Mouse (Mus musculus): ENCODE data around the gene 1700074P13Rik.
A peak's percentile ranks its signal among the peaks of the same experiment; 100 is the strongest.
"Not testable (repeated sequence)": the region's sequence is repeated elsewhere in the genome, so short reads cannot be mapped to it uniquely, and the experiment has no call there.

The 1700074P13Rik gene

DNA sequence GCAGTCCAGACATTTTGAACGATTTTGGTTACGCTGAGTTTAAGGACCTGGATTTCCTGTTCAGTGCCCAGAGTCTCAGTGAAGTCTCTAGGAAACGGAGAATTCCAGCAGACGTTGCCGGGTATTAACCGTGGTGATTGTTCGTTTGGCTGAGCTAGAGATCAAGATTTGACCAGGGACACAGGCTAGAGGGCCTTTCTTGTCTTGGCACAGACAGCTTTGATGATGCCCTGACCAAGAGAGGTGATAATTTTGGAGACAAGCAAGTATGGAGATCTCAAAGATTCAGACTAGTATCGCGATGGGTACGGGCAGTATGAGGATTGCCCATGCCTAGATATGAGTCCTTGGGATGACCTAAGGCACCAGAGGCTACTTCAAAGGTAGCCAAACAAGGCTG is at the start of gene 1700074P13Rik:
1700074P13Rik (minus strand) TSS at position 101 of the 400 bp plus-strand sequence.
- DNase-seq (ENCODE audit: low read depth, low spot score), result no peak

DNA sequence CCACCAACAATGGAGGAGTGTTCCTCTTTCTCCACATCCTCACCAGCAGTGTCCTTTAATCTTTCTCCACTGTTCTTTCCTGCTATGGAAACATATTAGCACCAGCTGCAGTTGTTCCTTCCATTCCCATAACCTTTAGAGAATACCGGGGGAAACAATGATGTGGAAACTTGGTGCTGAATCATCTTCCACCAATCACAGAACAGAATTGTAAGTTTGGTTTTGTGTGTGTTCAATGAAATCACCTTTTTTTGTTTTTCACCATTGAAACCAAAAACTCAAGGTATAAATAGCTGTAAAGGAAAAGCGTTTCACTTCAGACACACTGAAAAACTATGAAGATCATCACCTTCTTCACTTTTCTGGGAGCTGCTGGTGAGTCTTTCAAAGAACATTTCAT is 24.1 kb upstream of the 1700074P13Rik start, which contains the start of gene 1810009J06Rik:
1810009J06Rik (plus strand) TSS at position 301 of the 400 bp plus-strand sequence.
- DNase-seq (ENCODE audit: low read depth, low spot score), result not testable (repeated sequence)

DNA sequence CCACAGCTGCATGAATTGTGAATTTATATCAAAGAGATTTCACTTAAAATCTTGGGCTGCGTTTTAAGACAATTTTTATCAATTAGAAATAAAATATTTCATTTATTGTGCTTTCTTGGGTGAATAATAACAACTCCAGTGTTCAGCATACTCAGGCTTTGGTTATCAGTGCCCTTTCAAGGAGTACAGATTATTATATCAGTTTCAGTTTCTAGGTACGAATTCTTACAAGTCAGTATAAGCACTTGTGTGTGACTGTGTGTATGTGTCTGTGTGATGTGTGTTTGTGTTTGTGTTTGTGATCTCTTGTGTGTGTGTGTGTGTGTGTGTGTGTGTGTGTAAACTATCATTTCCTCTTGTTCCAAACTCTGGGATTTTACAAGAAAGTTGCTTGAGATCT is 13.4 kb upstream of the 1700074P13Rik start:
- no peak for DNase-seq (ENCODE audit: low read depth, low spot score)

DNA sequence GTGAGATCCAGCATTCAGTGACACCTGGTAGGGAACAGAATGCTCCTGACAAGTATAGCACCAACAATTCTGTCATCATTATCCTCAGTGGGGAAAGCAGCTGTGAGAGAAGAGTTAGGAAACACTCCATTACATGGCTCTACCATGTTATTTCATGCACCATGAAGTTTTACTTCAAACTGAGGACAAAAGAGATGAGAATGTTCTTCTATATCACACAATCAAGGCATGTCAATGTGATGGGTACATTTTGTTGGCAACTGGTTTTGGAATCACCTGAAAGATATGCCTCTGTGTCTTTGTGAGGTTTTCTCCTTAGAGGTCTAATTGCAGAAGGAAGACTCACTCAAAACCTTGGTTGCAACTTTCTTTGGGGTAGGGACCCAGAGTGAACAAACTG is 11.4 kb upstream of the 1700074P13Rik start, which contains the start of gene Gm4744:
Gm4744 (minus strand) TSS at position 101 of the 400 bp plus-strand sequence.
- DNase-seq (ENCODE audit: low read depth, low spot score), result no peak

- DNase-seq (ENCODE audit: low read depth, low spot score), result no peak
These were observed 20.4 kb downstream of the 1700074P13Rik start for GRCm38 (mm10) chr6:40919954-40920353.

- DNase-seq (ENCODE audit: low read depth, low spot score), result no peak
These were observed 40.1 kb downstream of the 1700074P13Rik start, which contains the start of gene Prss58 for GRCm38 (mm10) chr6:40900287-40900686. Gene Prss58, minus strand, starts transcription at chr6:40900387.

DNA sequence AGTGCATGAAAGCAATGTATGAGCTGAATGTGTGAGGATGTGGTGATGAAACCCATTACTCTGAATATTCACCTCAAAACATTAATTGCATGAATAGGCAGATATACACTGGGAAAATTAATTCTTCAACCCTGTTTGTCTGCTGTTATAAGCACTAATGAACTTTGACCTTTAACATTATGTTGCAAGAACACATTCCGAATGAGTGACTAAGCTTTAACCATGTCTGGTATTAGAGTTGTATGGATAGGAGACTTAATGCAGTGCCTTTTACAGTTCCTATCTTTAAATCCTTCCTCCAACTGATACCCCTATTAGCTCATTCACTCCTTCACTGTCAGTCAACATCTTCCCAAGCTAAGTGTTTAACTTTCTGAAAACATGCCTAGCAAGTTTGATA is 45.6 kb downstream of the 1700074P13Rik start:
- DNase-seq (ENCODE audit: low read depth, low spot score), result no peak

GRCm38 (mm10) chr6:40893577-40893976 is 46.8 kb downstream of the 1700074P13Rik start:
- peak; percentile 8 for DNase-seq (ENCODE audit: low read depth, low spot score)

DNA sequence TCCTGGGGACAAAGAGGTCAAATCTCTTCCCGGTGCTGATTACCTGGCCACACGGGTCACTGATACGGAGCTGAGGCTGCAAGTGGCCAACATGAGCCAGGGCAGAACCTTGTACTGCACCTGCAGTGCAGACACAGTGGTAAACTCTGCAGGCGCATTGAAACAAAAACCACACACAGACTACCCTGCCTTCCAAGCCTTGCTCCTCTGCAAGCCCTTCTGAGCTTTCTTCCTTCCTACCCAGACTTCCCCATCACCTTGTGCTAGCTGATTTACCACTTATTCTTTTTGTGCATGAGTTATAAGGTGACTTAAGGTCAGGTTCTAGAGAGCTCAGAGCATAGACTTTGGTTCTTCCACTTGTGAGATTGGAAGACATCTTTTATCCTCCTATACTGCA is 48.6 kb downstream of the 1700074P13Rik start:
- no peak for DNase-seq (ENCODE audit: low read depth, low spot score)

DNA sequence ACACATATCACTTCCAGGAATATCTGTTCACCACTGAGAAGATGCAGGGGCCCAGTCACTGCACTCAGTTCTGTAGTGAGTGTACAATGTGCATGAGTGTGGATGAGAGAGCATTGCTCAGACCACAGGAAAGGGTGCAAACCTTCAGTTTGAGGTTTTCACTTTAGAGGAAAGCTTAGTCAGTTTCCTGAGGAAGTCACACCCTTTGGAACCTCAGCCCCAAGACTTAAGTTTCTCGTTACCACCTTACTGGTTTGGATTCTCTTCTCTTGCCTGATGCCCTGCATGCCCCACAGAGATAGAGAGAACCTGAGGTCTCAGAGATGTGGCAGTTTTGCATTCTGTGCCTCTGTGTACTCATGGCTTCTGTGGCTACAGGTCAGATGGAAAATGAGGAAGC is 49.4 kb downstream of the 1700074P13Rik start:
- DNase-seq (ENCODE audit: low read depth, low spot score), result no peak

GRCm38 (mm10) chr6:40887394-40887793 is 53.0 kb downstream of the 1700074P13Rik start, which contains the start of gene Moxd2:
Gene Moxd2, minus strand, starts transcription at chr6:40887494.
- no peak for DNase-seq (ENCODE audit: low read depth, low spot score)
